Mouse (Mus musculus): ENCODE measurements around the gene Bnc2.

Bnc2 gene

DNA sequence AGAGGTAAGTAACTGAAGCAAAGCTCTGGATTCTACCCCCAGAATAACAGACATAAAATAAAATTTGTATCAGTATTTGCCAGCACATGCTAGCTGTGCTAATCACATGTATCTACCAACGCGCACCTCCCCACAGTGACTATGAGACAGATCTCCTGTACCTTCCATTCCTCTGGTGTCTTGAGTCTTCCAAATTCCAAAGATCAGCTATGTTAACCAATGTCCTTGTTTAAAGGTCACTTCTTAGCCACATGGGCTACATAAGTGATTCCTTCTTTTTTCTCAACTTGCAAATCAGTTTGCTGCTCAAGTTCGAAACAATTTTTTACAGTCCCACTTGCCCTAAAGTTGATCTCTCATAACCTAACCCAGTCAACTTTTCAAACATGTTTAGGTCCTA, 167.5 kb downstream of the Bnc2 start:
- DNase-seq (ENCODE audit: low spot score in 2 of 2), result no peak

DNA sequence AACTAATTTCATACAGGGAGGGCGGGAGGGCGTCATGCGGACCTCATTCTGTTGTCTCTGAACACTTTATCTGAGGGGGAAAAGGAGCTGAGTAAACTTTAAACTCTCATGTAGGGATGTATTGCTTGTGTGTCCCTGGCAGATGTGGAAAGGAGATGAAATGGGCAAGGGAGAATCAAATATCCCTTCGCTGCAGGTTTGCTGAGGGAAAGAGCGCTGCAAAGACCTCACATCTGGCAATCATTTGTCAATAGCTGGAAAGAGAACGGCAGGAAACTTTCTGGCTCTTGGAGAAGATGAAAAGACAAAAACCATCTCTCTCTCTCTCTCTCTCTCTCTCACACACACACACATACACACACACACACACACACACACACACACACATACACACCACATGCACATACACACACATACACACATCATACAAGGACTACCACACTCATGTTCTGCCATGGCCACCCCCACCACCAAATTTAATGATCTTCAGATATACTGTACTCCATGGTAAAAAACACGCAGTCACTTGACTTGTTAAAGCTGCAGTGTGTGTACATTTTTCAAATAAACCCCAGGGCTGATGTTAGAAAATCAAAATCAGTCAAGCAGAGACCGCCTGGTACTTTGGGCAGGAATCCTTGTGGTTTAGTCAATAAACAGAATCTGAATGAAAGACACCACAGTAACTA, 172.3 kb downstream of the Bnc2 start:
- DNase-seq (ENCODE audit: low spot score in 2 of 2), result no peak

DNA sequence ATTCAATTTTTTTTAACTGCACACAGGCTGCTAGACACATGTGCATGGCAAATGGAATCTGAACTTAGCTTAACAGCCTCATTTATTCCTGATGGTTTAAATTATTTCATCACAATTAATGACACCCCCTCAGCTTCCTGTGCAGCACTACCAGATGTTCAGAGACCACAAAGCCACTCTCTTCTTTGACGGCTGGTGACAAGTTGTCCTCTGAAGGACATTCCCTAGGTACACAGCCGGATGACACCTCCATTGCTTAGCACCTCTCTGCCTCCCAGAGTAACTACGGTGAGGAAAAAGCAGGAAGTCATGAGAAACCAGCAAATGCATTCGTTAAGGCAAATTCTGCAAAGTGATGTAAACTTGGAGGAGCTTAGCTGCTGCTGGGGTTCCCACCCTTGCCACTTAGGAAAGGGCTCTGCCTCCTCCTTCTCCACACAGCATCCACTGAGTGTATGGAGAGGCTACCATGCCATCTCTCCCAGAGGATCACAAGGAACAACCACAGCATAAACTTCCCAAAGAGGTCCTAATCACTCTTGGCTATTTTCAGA, 174.2 kb downstream of the Bnc2 start:
- DNase-seq (ENCODE audit: low spot score in 2 of 2), result no peak

DNA sequence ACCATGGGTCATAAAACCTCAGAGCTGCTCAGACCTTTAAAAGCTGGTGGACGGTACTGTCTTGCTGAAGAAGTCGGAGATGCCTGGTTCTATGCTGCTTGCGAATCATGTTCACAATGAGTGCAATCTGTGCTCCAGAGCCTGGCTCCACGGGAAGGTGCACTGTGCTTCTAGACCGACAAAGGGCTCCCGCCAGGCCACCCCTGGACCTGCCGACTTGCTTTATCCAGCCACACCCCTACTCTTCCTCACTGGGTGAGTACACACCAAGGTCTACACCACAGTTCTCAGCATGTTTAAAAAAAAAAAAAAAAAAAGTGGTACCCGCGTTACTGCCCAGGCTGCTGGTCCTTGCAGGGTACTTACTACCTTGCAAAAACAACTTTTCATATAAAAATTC, 174.8 kb downstream of the Bnc2 start:
- no peak for DNase-seq (ENCODE audit: low spot score in 2 of 2)

DNA sequence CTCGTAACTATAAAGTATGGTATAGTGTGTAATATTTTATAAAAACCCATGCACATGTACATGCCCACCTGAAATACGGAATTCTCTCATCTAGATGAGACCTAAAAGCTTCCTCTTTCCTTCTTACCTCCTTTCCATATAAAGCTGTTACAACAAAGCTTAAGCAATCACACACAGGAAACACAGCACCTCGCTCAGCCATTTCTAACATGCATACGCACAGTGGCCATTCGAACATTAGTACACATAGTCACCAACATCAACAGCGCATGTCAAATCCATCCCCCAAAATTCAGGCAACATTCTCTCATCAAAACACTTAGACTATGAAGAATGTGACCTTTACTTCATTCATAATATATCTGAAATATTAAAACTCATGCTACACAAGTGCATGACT, 176.6 kb downstream of the Bnc2 start:
- DNase-seq (ENCODE audit: low spot score in 2 of 2), result no peak

DNA sequence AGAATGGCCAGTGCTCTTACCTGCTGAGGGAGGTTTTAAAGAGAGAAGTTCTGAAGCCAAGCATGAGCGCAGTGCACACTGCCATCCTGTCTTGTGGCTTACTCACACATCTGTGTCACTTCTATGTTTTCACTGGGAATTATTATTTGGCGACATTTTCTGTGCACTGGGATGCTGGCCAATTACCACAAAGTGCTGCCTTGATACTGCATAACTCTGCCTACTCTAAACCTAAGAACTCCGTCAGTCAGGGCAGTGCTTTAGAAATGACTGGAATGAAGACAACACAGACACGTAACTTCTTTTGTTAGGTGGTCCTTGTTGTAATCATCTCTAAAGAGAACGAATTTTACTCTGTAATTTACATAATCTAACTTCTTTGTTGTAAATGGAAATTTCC, 186.8 kb downstream of the Bnc2 start:
- DNase-seq (ENCODE audit: low spot score in 2 of 2), result no peak

DNA sequence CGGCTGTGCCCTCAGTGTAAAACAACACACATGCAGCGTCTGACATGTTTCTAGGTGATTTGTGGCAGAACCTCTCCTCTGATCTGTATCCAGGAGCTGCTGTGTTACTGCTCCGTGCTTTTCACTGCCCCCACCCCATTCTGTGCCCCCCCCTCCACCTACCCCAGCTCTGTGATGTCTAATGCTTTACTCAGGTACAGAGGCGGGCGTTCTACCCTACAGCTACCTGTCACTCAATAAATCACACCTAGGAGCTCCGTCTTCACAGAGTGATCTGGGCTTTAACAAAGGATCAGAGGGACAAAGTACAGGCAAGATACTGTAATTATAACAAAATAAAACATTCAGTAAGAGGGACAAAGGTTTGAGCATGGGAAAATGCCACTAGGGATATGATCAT, 192.4 kb downstream of the Bnc2 start:
- no peak for DNase-seq (ENCODE audit: low spot score in 2 of 2)

DNA sequence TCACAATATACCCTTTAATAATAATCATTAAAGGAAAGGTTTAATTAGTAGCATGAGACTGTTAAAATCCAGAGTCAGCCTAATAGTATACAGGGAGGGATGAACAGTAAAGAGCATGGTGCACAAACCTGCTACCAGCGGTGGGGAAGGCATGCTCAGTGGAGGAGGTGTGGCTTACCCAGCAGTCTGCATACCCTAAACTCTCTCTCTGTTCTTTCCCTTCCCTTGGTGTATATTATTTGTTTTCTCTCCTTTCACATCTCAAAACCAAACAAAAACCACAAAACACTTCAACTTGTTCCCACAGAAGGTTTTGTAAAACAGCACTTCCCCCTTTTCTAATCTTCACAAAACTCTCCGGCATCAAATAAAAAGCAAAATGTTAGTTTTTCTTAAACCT, 202.4 kb downstream of the Bnc2 start:
- no peak for DNase-seq (ENCODE audit: low spot score in 2 of 2)

DNA sequence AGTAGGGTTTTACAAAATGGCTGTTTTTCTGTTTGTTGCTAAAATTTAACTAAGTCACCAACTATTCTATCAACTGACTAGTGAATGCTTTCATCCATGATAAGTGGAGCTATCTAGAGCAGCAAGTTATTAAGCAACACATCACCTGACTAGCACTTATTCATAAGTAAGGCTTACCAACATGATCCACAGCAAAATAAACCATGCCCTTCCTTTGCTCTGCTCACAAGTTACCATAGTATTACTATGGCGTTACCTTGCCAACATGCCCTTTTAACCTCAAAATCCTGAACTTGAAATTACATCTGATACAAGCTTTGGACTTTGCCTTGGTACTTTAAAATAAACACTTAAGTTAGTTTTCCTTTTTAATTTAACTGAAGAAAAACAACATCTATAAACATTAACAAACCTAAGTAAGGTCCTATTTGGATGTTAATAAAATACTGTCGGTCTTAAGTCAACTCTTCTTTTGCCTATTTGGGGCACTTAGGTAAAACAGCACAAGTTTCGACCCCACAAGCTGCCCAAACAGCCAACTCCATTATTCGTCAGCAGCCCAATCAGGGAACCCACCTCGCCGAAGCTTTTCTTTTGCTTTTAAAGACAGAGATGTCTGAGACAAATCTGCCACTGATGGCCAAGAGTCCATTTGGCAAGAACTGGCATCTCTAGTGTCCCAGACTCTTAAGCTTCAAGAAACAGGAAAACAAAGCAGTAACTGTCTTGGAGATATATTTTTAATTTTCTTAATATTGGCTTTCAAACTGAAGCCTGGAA, 204.8 kb downstream of the Bnc2 start:
- no peak for DNase-seq (ENCODE audit: low spot score in 2 of 2)

DNA sequence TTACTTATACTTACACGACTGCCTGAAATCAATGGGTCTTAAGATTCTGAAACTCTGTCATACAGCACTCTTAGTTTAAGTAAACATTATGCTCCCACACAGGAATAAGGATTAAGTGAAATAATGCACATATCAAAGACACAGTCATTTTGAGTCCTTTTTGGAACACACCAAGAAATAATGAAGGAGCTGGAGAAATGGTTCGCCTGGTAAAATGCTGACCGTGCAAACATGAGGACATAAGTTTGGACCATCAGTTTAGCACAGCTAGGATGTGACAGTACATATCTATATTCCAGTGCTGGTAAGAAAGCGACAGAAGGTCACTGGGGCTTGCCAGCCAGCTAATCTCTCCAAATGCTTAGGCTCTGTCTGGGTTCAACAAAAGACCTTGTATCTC, 205.7 kb downstream of the Bnc2 start:
- DNase-seq (ENCODE audit: low spot score in 2 of 2), result no peak

DNA sequence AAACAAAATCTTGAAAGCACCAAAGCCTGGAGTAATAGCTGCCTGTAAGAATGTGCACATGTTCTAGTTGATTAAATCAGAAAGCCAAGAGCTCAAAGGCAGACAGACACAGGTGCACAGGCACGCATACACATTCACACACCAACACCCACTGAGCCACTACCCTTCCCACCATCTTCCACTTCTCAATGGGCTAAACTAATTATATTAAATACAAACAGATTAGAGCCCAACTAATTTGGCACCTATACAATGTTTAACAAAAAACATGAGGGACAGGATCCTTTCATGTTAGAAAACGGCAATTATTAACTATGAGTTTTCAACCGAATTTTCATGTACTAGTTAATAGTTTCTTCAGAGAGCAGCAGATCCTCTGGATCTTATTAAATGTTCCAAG, 207.4 kb downstream of the Bnc2 start:
- no peak for DNase-seq (ENCODE audit: low spot score in 2 of 2)

DNA sequence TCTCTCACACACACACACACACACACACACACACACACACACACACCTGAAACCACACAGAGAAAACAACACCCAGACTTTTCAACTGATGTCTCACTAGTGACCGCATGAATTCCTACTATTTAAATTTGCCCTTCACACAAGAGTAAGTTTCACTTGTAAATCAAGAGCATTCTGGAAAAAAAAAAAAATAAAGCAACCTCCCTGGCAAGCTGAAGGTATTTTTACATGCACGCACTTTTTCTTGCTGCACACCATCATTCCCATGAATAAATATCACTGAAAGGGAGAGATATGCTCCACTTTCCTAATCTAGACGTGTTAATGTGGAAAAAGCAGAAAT, 216.9 kb downstream of the Bnc2 start:
- no peak for DNase-seq (ENCODE audit: low spot score in 2 of 2)

DNA sequence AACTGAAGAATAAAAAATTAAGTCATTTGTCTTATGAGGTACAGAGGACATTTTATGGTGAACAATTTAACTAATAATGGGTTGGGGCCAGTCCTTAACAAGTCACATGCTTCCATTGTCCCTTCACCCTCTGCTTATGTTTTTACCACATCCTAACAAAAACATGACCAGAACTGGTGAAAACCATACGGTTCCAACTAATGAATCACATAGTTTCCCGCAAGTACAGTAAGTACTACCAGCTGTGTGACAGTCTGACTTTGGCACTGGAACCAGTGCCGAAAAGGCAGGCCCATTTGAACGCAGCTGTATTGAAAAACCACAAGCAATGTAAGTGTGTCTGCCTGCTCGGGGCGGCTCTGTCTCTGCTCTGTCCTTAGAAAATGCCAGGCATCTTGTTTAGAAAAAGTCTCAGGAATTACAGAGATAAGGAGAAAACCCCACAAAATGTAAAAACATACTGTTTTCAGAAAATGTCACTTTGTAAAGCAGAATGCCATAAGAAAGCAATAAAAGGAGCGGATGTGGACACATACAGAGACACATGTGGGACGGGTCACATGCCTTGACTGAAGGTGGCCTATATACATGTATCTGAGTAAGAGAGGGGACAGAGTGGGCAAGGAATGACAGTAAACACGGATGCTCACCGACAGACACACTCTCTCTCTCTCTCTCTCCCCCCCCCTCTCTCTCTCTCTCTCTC, 217.4 kb downstream of the Bnc2 start:
- no peak for DNase-seq (ENCODE audit: low spot score in 2 of 2)

DNA sequence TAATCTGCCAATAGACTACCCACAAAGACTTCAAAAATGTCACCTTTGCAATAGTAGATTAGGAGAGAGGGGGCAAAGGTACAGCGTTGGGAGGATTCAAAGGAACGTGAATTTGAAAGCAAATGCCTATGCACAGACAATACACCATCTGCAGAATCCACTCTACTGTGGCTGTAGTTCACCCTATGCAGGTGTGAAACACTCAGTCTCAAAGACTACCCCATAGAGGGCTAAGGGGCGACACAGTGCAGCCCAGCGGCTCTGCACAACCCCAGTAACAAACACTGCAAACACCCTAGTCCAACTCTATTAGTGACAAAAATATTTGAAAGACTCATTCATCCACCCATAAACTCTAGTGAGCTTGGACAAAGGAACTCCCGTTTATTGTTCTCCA, 218.2 kb downstream of the Bnc2 start:
- no peak for DNase-seq (ENCODE audit: low spot score in 2 of 2)

DNA sequence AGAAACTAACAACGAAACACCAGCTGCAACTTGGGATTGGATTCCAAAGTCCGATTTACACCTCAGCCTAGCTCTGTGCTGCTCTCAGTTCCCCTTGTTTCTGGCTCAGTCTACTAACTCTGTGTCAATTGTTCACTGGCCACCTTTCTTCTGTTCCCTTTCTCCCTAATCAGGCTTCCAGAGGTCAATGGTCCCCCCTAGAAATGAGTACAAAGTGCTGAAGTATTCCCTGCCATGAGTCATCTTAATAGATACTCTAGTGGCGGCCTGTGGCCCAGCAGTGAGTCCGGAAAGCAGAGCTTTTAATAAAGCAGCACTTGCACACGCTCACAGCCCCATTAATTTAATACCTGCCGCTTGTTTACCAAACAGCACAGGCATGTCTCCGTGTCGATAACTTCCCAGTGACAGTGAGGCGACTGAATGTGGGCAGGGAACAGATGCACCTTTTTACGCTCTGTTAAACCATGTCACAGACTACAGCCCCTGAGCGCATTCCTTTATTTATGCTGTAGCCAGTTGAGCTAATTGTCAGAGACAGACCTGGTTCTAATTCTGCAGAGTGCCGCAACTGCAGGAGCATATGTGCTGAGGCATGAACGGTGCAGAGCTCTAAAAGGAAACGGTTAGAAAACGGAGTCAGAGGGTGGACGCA, 218.8 kb downstream of the Bnc2 start:
- DNase-seq (ENCODE audit: low spot score in 2 of 2), result peak in 1 of 2 experiments; percentile 5

DNA sequence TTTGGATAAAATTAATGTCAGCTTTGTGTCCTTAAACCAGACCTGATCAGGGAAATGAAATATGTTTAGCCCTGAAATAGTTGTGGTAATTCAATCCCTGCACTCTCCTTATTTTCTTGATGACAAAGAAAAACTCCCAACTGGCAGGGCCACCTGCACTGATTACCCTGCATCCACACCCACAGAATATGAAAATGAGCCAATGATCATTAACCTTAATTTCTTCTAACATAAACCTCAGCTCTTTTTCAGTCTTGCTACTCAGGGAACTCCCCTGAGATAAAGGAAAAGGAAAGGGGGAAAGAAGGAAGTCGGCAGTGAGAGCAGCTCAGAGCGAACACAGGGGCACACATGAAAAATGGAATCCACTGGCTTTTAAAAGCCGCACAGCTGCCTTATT, 220.6 kb downstream of the Bnc2 start:
- no peak for DNase-seq (ENCODE audit: low spot score in 2 of 2)

DNA sequence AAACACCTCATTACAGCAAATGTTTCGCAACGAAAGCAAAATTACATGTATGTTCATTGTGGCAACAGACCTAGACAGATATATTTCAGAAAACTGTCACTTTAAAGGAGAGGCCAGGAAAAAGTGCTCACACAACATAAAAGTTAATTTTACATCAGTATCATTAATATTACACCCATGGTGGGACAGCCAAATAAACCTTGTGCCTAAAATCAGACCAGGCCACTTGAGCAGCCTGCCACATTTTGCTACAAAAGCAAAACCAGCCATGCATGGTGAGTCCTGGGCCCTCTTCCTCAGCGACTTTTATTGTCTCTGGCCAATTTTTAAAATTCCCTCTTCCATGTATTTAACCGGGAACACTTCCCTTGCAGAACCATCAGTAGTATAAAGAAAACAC, 221.5 kb downstream of the Bnc2 start:
- DNase-seq (ENCODE audit: low spot score in 2 of 2), result no peak

DNA sequence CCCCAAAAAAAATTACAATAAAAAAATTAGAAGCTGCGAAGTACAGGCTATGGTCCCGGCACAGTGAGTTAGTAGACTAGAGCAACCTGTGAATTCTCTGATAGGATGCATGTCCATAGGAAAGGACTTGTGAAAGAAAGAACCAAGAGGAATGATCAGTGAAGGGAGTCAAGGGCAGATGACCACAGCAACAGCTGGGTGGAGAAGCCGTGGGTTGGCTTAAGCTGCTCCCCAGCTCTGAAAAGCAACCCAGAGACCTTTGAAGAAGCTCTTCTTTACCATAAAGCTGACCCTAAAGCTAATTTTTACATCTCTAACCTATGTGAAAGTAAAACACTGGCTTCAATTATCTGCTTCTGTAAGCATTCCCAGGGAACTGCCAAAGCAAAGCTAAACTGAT, 222.4 kb downstream of the Bnc2 start:
- DNase-seq (ENCODE audit: low spot score in 2 of 2), result no peak

DNA sequence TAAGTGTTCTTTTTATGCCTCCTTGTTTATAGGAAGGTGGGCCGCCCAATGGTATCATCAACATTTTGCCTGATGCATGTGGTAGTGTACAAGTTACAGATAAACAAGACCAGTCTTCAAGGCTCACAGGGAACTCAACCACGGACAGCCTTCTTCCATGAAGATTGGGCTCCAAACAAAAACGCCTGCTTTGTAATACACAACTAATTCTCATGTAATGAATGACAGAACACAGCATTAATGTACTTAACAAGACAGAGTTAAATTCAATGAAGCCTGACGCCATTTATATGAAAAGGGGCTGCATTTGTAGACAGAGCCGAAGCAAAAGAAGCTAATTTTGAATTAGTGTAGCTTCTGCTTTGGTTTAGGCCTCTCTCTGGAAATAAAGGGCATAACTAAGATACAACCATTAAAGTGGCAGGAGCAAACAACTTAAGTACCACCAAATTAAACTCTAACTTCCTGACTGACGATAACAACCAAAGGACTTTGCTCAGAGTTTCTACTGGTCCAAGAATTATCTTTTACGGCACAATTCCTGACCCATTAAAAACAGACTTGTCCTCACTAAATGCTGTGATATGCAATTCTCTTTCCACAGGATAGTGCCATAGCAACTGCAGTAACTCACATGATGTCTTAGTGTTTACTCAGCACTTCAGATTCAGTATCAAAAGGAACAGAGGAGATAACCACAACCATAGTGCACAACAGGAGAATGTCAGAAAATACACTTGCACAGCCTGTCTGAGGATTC, 225.6 kb downstream of the Bnc2 start:
- DNase-seq (ENCODE audit: low spot score in 2 of 2), result no peak

DNA sequence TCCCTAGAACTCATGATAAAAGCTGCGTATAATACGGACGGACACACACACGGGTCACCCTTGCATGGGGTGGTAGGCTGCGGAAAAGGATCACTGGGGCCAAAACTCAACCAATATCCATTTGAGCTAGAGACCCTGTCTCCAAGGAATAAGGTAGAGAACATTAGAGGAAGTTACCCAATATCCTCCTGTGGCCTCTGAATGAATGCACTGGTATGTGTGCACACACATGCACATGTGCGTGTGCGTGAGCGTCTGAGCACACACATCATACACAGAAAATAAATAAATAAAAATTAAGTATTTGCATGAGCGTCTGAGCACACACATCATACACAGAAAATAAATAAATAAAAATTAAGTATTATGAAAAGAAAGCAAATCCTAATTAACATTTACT, 241.8 kb downstream of the Bnc2 start:
- DNase-seq (ENCODE audit: low spot score in 2 of 2), result no peak

DNA sequence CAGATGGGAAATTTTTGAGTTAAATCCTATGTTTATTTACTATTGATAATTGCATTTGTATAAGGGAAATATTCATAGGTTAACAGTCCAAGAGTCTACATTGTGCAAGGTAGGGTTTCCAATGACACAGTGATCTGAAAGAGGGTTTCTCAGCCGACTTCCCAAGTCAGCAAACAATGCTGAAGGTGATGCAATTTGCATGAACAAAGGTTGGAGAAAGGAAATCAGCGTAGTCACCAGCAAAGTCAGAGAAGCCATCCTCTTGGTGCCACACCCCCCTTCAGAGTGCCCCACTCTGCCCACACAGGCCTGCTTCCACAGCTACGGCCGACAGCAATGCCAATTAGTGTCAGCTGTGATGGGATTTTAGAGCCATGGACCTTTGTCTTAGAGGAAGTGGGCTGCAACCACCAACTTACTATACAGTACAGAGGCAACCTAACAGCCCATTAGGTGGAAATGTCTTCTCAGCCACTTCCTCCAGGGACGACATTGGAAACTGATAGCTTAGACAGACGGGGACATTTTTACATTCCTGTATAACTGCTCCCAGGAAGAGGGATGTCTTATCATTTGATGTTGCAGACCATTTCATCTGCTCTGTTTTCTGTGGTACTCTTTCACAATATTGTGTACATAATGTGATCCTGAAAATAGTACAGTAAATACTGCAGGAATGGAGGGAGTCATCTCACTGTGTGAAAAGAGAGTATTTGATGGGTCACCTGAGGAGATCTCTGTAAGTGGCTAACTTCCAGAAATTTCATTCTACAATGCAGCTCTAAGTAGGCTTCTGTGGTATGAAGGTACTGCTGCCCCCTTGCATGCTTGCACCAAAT, 243.2 kb downstream of the Bnc2 start:
- DNase-seq (ENCODE audit: low spot score in 2 of 2), result no peak

Data from right cerebral cortex, adult 2 months (tissue).